ENCODE assay signal across 8 mouse cellular contexts in the genomic region with DNA sequence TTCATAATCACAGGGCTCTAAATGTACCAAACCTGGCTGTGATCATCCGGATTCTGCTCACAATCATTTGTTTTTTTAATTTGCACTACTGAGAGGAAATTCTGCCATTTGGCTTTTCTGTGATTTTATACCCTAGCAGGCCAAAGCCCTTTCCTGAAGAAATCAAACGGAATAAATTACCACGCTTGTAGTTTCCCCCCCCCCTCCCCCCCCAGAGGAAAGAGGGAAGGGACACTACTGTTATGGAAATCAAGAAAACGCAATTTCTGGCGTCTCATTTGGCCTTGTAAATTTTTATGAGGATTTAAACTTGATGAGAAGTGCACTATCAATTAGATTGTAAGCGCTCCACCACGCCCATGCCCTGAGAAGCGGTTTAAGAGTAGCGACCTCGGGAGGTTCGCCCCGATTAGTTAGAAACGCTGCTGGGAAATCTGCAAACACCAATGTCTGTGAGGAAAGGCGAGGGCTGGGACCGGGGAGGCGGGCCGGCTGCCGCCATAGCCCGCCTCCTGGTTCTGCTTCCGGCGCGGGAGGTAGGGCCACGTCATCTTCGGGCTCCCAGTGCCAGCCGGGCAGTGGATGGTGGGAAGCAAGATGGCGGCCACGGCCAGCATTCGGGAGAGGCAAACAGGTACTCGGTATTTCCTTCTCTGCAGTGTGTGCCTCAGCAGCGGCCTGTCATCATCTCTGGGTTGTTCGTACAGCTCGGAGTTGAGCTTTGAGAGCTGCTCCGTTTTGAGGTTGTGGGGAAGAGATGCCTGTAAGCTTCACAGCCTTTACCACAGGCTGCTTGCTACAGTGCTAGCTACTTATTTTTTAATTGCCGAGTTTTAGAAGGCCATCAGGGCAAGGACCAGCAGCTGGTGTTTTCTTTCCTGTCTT. TPM values are rescaled to one million over a fixed set of nuclear protein-coding genes. Genes with fewer than 3 reads are reported as not detected.
DNase-seq lines count a peak whose midpoint lies in the region; ATAC-seq and TF ChIP-seq lines count a peak whose summit lies in the region.

A gene (plus strand): TSS at position 508 of the 885 bp plus-strand sequence.

- H3K9me3 ChIP-seq in heart, embryonic 12.5 days (replicated peaks): no peaks in the 10 kb centered on the region
- H3K9me3 ChIP-seq in kidney, postnatal 0 days (replicated peaks; ENCODE audit: low read length): no peaks in the 10 kb centered on the region
- no peaks in the 10 kb centered on the region for H3K9me3 ChIP-seq in liver, embryonic 11.5 days (ENCODE audit: control insufficient read depth, low read length)
- no peaks in the 10 kb centered on the region for H3K9me3 ChIP-seq in stomach, embryonic 14.5 days (ENCODE audit: control insufficient read depth, low read depth, low read length)

- peak within 1 kb of the TSS; percentile 75 for H3K4me2 ChIP-seq in heart, embryonic 12.5 days
- H3K4me2 ChIP-seq in kidney, postnatal 0 days (ENCODE audit: low read length): peak within 1 kb of the TSS; percentile 64
- peak within 1 kb of the TSS; percentile 79 for H3K4me2 ChIP-seq in liver, embryonic 11.5 days
- H3K4me2 ChIP-seq in stomach, embryonic 14.5 days (replicated peaks; ENCODE audit: low read depth, low read length): peak within 1 kb of the TSS; percentile 59

- peak; percentile 100 for ATAC-seq in erythroid progenitor cell, adult 5-6 weeks (replicated peaks; ENCODE audit: low FRiP score, poor library complexity, severe bottlenecking)
- ATAC-seq in heart, embryonic 12.5 days (ENCODE audit: insufficient number of reproducible peaks, low FRiP score): peak; percentile 100
- peak; percentile 100 for ATAC-seq in kidney, postnatal 0 days (replicated peaks; ENCODE audit: low FRiP score, low read depth)
- ATAC-seq in liver, embryonic 11.5 days (replicated peaks; ENCODE audit: low FRiP score): peak; percentile 100
- ATAC-seq in stomach, embryonic 14.5 days (ENCODE audit: insufficient number of reproducible peaks, insufficient read depth, low FRiP score, low read depth): peak; percentile 100

- peak; percentile 97 for DNase-seq in CD4-positive helper T cell, adult 2 months (ENCODE audit: low read depth, low spot score)
- peak; percentile 91 for DNase-seq in brain, embryonic 18.5 days (ENCODE audit: low read depth, low spot score)
- peak; percentile 99 for DNase-seq in kidney, postnatal 0 days (ENCODE audit: low spot score)
- DNase-seq in liver, embryonic 11.5 days (ENCODE audit: low spot score): peak; percentile 93
- peak; percentile 94 for DNase-seq in naive thymus-derived CD4-positive, alpha-beta T cell, adult 2 months (ENCODE audit: low read depth)

- peaks cover 22% of the 10 kb centered on the region for H3K36me3 ChIP-seq in heart, embryonic 12.5 days
- peaks cover 4% of the 10 kb centered on the region; the same call in 1 of the 2 replicates for H3K36me3 ChIP-seq in kidney, postnatal 0 days (ENCODE audit: insufficient read depth, low read length)
- peaks cover 9% of the 10 kb centered on the region; the same call in 1 of the 2 replicates for H3K36me3 ChIP-seq in liver, embryonic 11.5 days (ENCODE audit: control insufficient read depth, insufficient read depth, low read length)
- peaks cover 29% of the 10 kb centered on the region for H3K36me3 ChIP-seq in stomach, embryonic 14.5 days (ENCODE audit: control insufficient read depth, insufficient read depth, low read length)

- H3K27me3 ChIP-seq in heart, embryonic 12.5 days (replicated peaks): no peaks in the 10 kb centered on the region
- H3K27me3 ChIP-seq in kidney, postnatal 0 days (ENCODE audit: insufficient read depth, low read length): no peaks in the 10 kb centered on the region
- no peaks in the 10 kb centered on the region for H3K27me3 ChIP-seq in liver, embryonic 11.5 days (replicated peaks; ENCODE audit: control insufficient read depth, insufficient read depth, low read length)
- no peaks in the 10 kb centered on the region for H3K27me3 ChIP-seq in stomach, embryonic 14.5 days (ENCODE audit: control insufficient read depth, insufficient read depth, low read length)

- 2% methylated on average over 34 of the region's 34 CpGs for WGBS in heart, embryonic 12.5 days
- WGBS in kidney, postnatal 0 days: under 1% methylated on average over 34 of the region's 34 CpGs
- WGBS in liver, embryonic 11.5 days: 1% methylated on average over 34 of the region's 34 CpGs
- WGBS in stomach, embryonic 14.5 days: under 1% methylated on average over 34 of the region's 34 CpGs

- no peaks in the 10 kb centered on the region for H3K4me1 ChIP-seq in heart, embryonic 12.5 days (replicated peaks)
- no peaks in the 10 kb centered on the region for H3K4me1 ChIP-seq in kidney, postnatal 0 days (replicated peaks; ENCODE audit: insufficient read depth, low read length)
- no peaks in the 10 kb centered on the region for H3K4me1 ChIP-seq in liver, embryonic 11.5 days (replicated peaks; ENCODE audit: control insufficient read depth, insufficient read depth, low read length)
- no peaks in the 10 kb centered on the region for H3K4me1 ChIP-seq in stomach, embryonic 14.5 days (ENCODE audit: control insufficient read depth, insufficient read depth, low read length)

- TF ChIP-seq CTCF in kidney, postnatal 0 days (IDR thresholded peaks at IDR 0.05; ENCODE audit: low read depth): peak; percentile 9; the same call in 1 of the 2 replicates

- peak within 1 kb of the TSS; percentile 87 for H3K4me3 ChIP-seq in heart, embryonic 12.5 days
- peak within 1 kb of the TSS; percentile 65 for H3K4me3 ChIP-seq in kidney, postnatal 0 days (replicated peaks; ENCODE audit: low read depth, low read length)
- H3K4me3 ChIP-seq in liver, embryonic 11.5 days (ENCODE audit: low read depth, low read length): peak within 1 kb of the TSS; percentile 74
- H3K4me3 ChIP-seq in stomach, embryonic 14.5 days (ENCODE audit: low read depth, low read length): peak within 1 kb of the TSS; percentile 57

- peak within 1 kb of the TSS; percentile 82 for H3K9ac ChIP-seq in heart, embryonic 12.5 days
- peak within 1 kb of the TSS; percentile 78 for H3K9ac ChIP-seq in kidney, postnatal 0 days (ENCODE audit: low read depth, low read length)
- H3K9ac ChIP-seq in liver, embryonic 11.5 days (ENCODE audit: low read depth, low read length): peak within 1 kb of the TSS; percentile 84
- H3K9ac ChIP-seq in stomach, embryonic 14.5 days (replicated peaks; ENCODE audit: low read depth, low read length): peak within 1 kb of the TSS; percentile 53

- peak within 1 kb of the TSS; percentile 85 for H3K27ac ChIP-seq in heart, embryonic 12.5 days (ENCODE audit: poor library complexity, severe bottlenecking)
- H3K27ac ChIP-seq in kidney, postnatal 0 days: peak within 1 kb of the TSS; percentile 83
- peak within 1 kb of the TSS; percentile 67; the same call in 1 of the 2 replicates for H3K27ac ChIP-seq in liver, embryonic 11.5 days (ENCODE audit: low read depth, low read length)
- H3K27ac ChIP-seq in stomach, embryonic 14.5 days (ENCODE audit: low read length): peak within 1 kb of the TSS; percentile 66

RNA-seq across cellular contexts. Expression of the gene that starts here (rescaled TPM):
- 40.0 and 51.6 TPM in 2 replicates for total RNA-seq in erythroid progenitor cell, adult 5-6 weeks (2015; ENCODE audit: low replicate concordance)
- total RNA-seq in erythroid progenitor cell, adult 5-6 weeks (2017; ENCODE audit: low replicate concordance): 47.7 and 66.1 TPM in 2 replicates
- 64.8 and 67.5 TPM in 2 replicates for polyA plus RNA-seq in heart, embryonic 12.5 days (2016; fragmentation: Nextera tagmentation; extraction: Ambion mirVana)
- 83.9 and 85.1 TPM in 2 replicates for polyA plus RNA-seq in kidney, postnatal 0 days (2015; fragmentation: Nextera tagmentation; extraction: Ambion mirVana)
- polyA plus RNA-seq in liver, embryonic 11.5 days (2014; fragmentation: Nextera tagmentation; extraction: Ambion mirVana): 72.1 and 80.1 TPM in 2 replicates
- 76.9 and 87.6 TPM in 2 replicates for polyA plus RNA-seq in stomach, embryonic 14.5 days (2014; fragmentation: Nextera tagmentation; extraction: Ambion mirVana)

Comparison
In these comparisons a context has a peak if more than half of its experiments do, and no peak if none do; other contexts are left out.
1. Peak in every context shown above with its lines: DNase-seq, ATAC-seq, H3K4me3 ChIP-seq and H3K27ac ChIP-seq.